Mouse (Mus musculus) brain, embryonic 18.5 days (tissue): Measurements from ENCODE around the gene Marcks.

ENCODE experiments used
- DNase-seq: peaks from one replicate; pipeline ENCODE4 v3.0.0-alpha.2; 2012; ENCODE audit warnings: low read depth, low spot score

Gene Marcks

DNA sequence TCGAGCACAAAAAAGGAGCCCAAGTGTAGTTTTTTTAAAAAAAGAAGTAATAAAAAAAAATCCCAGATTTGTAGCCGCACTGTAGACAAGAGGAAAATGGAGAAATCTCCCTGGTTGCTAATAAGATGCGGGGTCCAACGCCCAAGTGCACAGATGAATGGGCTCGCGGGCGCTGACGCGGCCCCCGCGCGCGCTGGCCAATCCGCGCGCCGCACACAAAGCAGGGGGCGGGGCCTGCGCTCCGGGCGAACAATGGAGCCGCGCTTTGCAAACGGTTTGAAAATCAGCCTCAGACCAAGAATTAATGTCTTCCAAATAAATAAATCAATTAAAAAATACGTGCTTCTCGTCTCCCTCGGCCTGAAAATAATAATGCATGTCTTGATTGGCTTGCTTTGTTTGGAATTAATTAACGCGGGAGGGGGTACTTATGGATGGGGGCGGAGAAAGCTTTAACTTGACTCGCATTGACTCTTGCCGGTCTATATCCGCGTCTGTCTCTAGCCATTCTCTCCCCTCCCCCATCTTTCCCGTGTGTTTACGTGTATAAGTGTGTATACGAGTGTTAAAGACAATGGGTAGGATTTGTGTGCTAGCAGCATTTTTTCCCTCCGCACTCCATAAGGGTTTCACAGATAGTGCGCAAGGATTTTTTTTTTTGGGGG lies at the start of gene Marcks:
Marcks (minus strand) TSS at position 143 of the 665 bp plus-strand sequence.
- DNase-seq: peak; percentile 89

GRCm38 (mm10) chr10:37177071-37177470 lies 38.4 kb upstream of the Marcks start:
- no peak for DNase-seq

GRCm38 (mm10) chr10:37172416-37172950 lies 33.8 kb upstream of the Marcks start:
- DNase-seq: no peak

GRCm38 (mm10) chr10:37171711-37172415 lies 33.1 kb upstream of the Marcks start:
- no peak for DNase-seq

- DNase-seq: no peak
Observed at GRCm38 (mm10) chr10:37170878-37171277, 32.2 kb upstream of the Marcks start.

DNA sequence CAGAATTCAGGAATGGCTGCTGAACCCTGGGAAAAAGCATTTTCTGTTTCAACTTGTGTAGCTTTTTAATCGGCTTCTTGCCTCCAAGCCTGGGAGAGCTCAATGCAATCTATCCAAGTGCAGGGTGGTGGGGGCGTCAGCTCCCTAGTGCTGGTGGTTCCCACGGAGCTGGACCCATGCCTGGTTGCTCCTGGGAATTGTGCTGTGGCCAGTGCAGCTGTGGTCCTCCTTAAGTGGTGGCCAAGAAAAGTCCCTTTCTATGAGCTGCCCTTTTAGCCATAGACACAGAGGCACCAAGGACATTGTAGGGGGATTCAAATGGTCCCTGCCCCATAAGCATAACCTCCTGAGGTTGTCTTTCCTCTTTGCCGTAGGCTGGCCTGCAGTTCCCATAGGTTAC lies 31.7 kb upstream of the Marcks start:
- no peak for DNase-seq

- no peak for DNase-seq
Observed at GRCm38 (mm10) chr10:37167527-37167926, 28.8 kb upstream of the Marcks start.

GRCm38 (mm10) chr10:37159731-37160130 lies 21.0 kb upstream of the Marcks start:
- DNase-seq: no peak

DNA sequence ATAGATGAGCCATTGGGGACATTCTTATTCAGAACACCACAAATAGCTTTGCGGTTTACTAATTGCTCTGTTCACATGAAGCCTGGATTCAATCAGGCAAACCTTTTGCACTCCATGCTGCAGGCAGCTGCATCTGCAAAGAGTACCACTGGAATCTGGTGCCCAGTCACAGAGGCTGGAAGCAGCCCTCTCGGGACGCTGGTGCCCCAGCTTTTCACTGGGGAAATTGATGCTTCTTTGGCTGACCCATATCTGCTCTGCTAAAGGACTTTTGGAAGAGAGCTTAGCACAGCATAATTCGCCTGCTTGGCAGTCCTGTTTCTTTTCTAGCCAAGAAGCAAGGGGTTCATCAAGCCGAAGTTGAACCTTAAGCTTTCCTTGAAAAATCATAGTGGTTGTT lies 18.4 kb upstream of the Marcks start:
- DNase-seq: no peak

DNA sequence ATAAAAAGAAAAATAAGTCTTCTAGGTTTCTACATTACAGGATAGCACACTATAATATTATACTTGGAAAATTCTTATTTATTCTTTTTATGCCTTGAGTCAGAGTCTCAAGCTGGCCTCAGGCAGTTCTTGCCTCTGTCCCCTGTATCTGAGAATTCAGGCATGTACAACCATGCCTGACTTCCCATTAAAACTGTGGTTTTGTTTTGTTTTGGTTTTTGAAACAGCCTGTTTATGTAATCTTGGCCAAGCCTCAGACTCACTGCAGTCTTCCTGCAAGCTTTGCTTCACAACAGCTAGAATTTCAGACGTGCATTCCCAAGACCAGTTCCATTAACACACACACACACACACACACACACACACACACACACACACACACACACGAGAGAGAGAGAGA lies 16.4 kb upstream of the Marcks start:
- no peak for DNase-seq

DNA sequence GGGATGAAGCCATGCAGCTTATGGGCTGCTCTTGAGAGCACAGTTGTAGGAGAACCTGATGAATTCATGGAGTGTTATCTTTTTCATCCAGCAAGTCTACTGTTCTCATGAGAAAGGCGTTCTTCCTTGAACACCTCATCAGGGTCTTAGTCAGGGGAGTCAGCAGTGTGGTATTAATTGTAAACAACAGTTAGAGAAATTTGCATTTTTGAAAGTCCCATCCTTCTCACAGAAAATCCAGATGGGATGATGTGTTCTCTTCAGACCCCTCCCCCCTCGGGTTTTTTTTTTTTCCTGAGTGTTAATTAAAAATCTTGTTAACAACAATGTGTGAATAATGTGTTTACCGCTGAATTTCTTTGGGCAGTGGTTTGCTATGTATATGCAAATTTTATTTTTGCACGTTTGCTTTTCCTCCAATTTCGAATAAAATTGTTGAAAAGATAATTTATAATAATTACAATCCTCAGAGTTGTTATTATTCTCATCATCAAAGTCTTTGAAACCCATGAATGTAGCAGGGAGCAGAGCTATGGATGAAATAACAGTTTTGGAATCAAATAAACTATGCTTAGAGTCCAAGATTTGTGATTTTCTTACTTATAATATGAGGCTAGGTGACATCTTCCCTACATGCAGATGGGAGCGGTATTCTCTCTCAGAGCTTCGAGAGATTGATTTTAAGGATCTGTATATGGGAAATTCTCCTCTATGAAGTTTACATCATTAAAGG lies 13.0 kb upstream of the Marcks start:
- DNase-seq: no peak

GRCm38 (mm10) chr10:37148016-37148415 lies 9.3 kb upstream of the Marcks start:
- no peak for DNase-seq

DNA sequence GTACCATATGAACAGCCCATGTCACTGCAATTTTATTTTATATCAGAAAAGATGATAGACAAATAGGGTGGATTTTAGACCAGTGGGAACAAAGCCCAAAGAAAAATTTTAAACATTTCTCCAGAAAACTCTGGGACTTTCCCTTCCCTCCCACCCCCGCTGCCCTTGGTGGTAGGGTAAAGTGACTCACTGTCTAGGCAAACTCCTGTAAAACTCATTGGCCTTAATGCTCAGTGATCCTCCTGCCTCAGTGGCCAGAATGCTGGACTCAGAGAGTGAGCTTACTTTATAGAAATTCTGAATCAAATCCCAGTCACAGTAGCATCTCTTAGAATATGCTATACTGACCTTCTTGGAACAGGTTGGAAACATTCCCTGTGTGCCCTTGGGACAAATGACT lies 6.7 kb upstream of the Marcks start:
- DNase-seq: no peak

- no peak for DNase-seq
Observed at GRCm38 (mm10) chr10:37141621-37142020, 2.9 kb upstream of the Marcks start.

GRCm38 (mm10) chr10:37140736-37141451 lies 2.2 kb upstream of the Marcks start:
- peak; percentile 96 for DNase-seq

DNA sequence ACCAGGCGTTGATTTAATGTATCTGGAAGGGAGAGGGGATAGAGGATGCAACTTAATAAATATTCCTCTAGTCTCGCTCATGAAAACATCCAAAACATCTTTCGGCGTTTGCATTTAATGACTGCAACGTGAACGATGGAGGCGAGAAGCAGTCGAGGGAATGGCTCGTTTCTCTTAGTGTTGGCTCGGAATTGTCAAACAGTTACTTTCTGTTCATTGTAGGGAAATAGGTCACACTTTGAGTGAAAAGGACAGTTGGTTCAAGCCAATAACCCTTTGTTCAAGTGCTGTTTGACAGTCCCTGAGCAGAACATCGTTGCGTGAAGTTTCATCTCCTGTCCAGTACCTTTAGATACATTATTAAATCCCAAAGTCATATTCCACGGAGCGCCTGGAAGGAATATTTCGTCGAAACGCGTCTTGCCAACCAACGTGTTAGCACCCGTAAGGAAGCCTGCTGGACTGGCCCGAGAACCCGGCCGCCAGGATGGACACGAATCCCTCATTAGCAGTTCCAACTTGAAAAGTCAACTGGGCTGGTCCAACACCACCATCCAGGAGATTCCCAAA lies 1.5 kb upstream of the Marcks start:
- DNase-seq: peak; percentile 26

DNA sequence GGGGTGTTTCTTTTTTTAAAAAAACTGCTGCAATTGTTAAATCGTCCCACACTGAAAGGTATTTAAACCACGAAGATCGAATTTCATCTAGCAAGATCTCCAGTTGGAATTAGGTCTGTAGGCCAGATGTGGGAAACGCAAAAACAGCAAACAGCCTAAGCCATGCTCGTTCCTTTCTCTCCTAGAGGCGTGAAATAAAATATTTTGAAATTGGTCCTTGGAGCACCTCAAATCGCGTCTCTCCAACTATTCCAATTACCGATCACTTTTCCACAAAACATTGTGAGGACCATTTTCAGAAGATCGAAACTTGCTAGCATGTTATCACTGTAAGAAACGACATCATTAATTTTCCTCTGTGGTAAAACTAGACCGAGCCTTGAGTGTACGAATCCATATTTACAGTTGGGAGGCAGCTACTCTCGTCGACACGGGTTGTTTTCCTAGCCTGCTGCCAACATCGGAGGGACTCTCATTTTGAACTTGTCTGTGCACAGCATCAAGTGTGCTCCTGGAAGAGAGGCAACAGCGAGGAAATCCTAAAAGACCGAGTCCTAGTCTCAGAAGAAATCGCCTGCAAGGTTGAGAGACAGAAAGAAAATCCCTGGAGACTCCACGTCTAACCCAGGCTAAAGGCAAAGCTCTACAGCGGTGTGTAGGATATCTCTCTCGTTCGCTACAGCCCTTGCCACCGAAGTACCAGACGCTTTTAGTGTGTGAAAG lies 884 bp upstream of the Marcks start:
- peak; percentile 54 for DNase-seq

DNA sequence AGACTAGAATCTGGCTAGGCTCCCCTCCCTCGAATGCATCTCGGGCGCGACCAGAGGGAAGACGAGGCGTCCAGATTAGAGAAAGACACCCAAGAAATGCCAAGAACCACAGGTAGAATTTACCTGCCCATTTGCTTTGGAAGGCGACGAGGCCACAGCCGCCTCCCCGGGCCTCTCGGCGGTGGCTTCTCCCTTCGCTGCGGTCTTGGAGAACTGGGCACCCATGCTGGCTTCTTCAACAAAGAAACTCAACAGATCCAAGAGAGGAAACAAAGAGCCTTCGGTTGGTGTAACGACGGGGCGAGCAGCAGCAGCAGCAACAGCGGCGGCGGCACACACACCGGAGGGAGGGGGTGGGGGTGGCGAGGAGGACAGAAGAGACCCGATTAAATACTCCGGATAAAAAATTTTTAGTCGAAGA lies 399 bp downstream of the Marcks start:
- DNase-seq: no peak

DNA sequence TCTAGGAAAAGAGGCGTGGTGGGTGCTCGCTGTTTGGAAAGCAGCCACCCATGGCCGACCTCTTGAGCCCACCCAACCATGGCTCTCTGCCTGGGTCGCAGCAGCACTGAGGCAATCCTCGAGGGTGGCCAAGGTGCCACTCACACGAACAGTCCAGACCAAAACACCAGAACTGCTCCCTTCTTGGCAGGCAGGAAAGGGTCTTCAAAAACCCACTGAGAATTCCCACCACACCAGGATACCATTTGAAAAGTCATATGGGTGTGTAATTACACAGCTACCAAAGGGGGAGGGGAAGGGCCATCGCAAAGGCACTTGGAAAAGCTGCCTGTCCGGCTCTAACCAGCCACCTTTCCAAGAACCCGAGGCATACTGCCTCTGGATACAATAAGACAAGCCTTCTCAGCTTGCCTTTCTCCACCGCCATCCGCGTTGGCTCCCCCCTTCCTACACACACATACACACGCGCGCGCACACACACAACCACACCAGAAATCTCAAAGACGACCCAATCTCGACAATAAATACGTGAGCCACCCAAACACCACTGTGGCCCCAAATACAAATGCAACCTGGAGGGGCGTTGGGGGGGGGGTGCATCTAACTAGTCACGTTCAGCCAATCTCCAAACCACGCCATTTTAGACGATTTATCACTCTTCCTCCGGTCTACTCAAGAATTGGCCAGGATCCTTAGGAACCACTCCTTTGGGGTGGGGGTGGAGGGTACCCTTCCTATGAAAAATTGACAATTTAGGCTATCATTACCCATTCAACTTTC lies 999 bp downstream of the Marcks start:
- peak; percentile 62 for DNase-seq

DNA sequence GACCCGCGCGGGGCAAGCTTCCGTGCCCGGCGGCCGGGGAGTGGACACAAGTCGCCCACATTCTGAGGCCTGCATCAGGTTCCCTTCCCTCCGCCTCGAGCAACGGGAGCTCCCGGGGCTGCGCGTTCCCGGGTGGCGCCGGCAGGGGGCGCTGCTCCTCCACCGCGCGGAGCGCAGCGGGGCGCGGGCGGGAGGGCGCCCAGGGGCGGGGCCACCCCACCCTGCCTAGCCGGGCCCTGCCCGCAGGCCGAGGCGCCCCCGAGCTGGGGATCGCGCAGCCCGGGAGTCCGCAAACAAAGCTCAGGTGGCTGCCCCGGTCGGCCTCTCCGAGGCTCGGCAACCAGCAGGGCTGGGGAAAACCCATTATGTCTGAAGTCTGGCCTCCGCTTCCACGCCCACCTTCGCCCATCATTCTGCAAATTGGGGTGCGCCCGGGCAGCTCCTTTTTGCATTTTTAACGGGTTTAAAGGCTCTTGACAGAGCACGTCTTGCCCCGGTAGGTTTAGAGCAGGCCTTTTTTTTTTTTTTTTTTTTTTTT lies 1.7 kb downstream of the Marcks start:
- DNase-seq: peak; percentile 72
